ENCODE assay signal across 8 mouse cellular contexts in genomic region chr12:79613846-79614582, GRCm38 (mm10).
DNase-seq lines count a peak whose midpoint lies in the region; ATAC-seq and TF ChIP-seq lines count a peak whose summit lies in the region.

No protein-coding gene starts in this region.

- H3K4me2 ChIP-seq in limb, embryonic 12.5 days, result no peak overlapping the region
- H3K4me2 ChIP-seq in forebrain, embryonic 15.5 days (replicated peaks), result no peak overlapping the region

- 0 out of 2 replicates have a peak, but pooled peaks have one; percentile 40 for ATAC-seq in limb, embryonic 12.5 days (ENCODE audit: insufficient number of reproducible peaks, insufficient read depth, low FRiP score, low TSS enrichment, low read depth)
- ATAC-seq in activated CD4-positive, CD25-positive, alpha-beta regulatory T cell, adult 4 months, result no peak
- no peak for ATAC-seq in forebrain, embryonic 15.5 days (replicated peaks)

- peak overlapping the region; percentile 21; the same call in 1 of the 2 replicates for H3K27ac ChIP-seq in heart, adult 2 months
- H3K27ac ChIP-seq in limb, embryonic 12.5 days, result peak overlapping the region; percentile 86
- H3K27ac ChIP-seq in forebrain, embryonic 15.5 days (replicated peaks), result no peak overlapping the region

- H3K4me1 ChIP-seq in heart, adult 2 months (ENCODE audit: control insufficient read depth, insufficient read depth, low read length), result peaks cover 12% of the 10 kb centered on the region
- H3K4me1 ChIP-seq in limb, embryonic 12.5 days (replicated peaks), result peaks cover 52% of the 10 kb centered on the region
- H3K4me1 ChIP-seq in forebrain, embryonic 15.5 days, result peaks cover 27% of the 10 kb centered on the region

- no peaks in the 10 kb centered on the region for H3K27me3 ChIP-seq in heart, adult 2 months (ENCODE audit: control insufficient read depth, insufficient read depth, low read length)
- no peaks in the 10 kb centered on the region for H3K27me3 ChIP-seq in limb, embryonic 12.5 days
- no peaks in the 10 kb centered on the region for H3K27me3 ChIP-seq in forebrain, embryonic 15.5 days

- DNase-seq in heart, adult 2 months, result no peak
- DNase-seq in heart, postnatal 4 days, result no peak
- peak; percentile 30 for DNase-seq in retina, postnatal 1 day
- no peak for DNase-seq in retina, embryonic 14.5 days (ENCODE audit: low spot score)
- no peak for DNase-seq in frontal cortex, postnatal 14 days (ENCODE audit: low spot score in 2 of 2)

- H3K9ac ChIP-seq in heart, adult 2 months (ENCODE audit: low read depth, low read length), result no peak overlapping the region
- no peak overlapping the region for H3K9ac ChIP-seq in limb, embryonic 12.5 days (replicated peaks)
- H3K9ac ChIP-seq in forebrain, embryonic 15.5 days (replicated peaks), result no peak overlapping the region

- H3K9me3 ChIP-seq in limb, embryonic 12.5 days, result no peaks in the 10 kb centered on the region
- H3K9me3 ChIP-seq in forebrain, embryonic 15.5 days, result no peaks in the 10 kb centered on the region

- intact Hi-C loops in heart, adult 2 months (cut with DNase I), result loop anchor here (1.0 to 10.0 kb wide), 9 partner anchors 183 to 518 kb away; no protein-coding TSS in a partner anchor

- H3K4me3 ChIP-seq in heart, adult 2 months, result no peak overlapping the region
- H3K4me3 ChIP-seq in limb, embryonic 12.5 days (replicated peaks), result no peak overlapping the region
- no peak overlapping the region for H3K4me3 ChIP-seq in forebrain, embryonic 15.5 days

- no peaks in the 10 kb centered on the region for H3K79me2 ChIP-seq in heart, adult 2 months (replicated peaks; ENCODE audit: control insufficient read depth, insufficient read depth, low read length)

- TF ChIP-seq POLR2A in heart, adult 2 months (IDR thresholded peaks at IDR 0.05; ENCODE audit: insufficient read depth, low read depth, low read length), result no peak

- H3K36me3 ChIP-seq in heart, adult 2 months (ENCODE audit: control insufficient read depth, insufficient read depth, low read length), result no peaks in the 10 kb centered on the region
- H3K36me3 ChIP-seq in limb, embryonic 12.5 days, result no peaks in the 10 kb centered on the region
- no peaks in the 10 kb centered on the region for H3K36me3 ChIP-seq in forebrain, embryonic 15.5 days

- 78% methylated on average over 9 of the region's 9 CpGs for WGBS in heart, adult 2 months
- WGBS in limb, embryonic 12.5 days, result 53% methylated on average over 9 of the region's 9 CpGs
- WGBS in forebrain, embryonic 15.5 days, result 75% methylated on average over 9 of the region's 9 CpGs

- no peak for TF ChIP-seq CTCF in heart, adult 2 months (IDR thresholded peaks at IDR 0.05)

- no peak for TF ChIP-seq EP300 in heart, adult 2 months (IDR thresholded peaks at IDR 0.05; ENCODE audit: insufficient read depth, low read depth, low read length)
